Mouse (Mus musculus) monocyte, adult 2 months (primary cell): Measurements from ENCODE around the gene Krtap14.

ENCODE experiments used
- DNase-seq, 2 experiments: peaks; one replicate each; pipeline ENCODE4 v3.0.0; 2022; ENCODE audit warnings: low spot score in 2 of 2, low read depth in 1 of 2

The Krtap14 gene

GRCm38 (mm10) chr16:88826095-88826652 is at the start of gene Krtap14:
TSS of gene Krtap14 (minus strand) at chr16:88826145.
- no peak for DNase-seq

GRCm38 (mm10) chr16:88874169-88874568 is 48.2 kb upstream of the Krtap14 start, which contains the start of gene Krtap19-2:
TSS of gene Krtap19-2 (minus strand) at chr16:88874269.
- DNase-seq, result no peak

GRCm38 (mm10) chr16:88869311-88869710 is 43.4 kb upstream of the Krtap14 start, which contains the start of gene Krtap19-1:
TSS of gene Krtap19-1 (minus strand) at chr16:88869411.
- no peak for DNase-seq

GRCm38 (mm10) chr16:88864887-88865407 is 39.0 kb upstream of the Krtap14 start:
- DNase-seq, result no peak

- DNase-seq, result no peak
Measured at GRCm38 (mm10) chr16:88851450-88851849, 25.5 kb upstream of the Krtap14 start.

- DNase-seq, result no peak
Measured at GRCm38 (mm10) chr16:88848558-88848957, 22.6 kb upstream of the Krtap14 start.

GRCm38 (mm10) chr16:88847363-88847762 is 21.4 kb upstream of the Krtap14 start:
- no peak for DNase-seq

- DNase-seq, result no peak
Measured at GRCm38 (mm10) chr16:88826978-88827377, 1.0 kb upstream of the Krtap14 start.

- no peak for DNase-seq
Measured at GRCm38 (mm10) chr16:88823736-88824135, 2.2 kb downstream of the Krtap14 start.

- DNase-seq, result no peak
Measured at GRCm38 (mm10) chr16:88820066-88820465, 5.9 kb downstream of the Krtap14 start, which contains the start of gene Krtap15. TSS of gene Krtap15 (plus strand) at chr16:88820215.

- no peak for DNase-seq
Measured at GRCm38 (mm10) chr16:88811827-88812226, 14.1 kb downstream of the Krtap14 start, which contains the start of gene Gm20741. TSS of gene Gm20741 (minus strand) at chr16:88812220.

- DNase-seq, result no peak
Measured at GRCm38 (mm10) chr16:88786786-88787185, 39.2 kb downstream of the Krtap14 start.

- no peak for DNase-seq
Measured at GRCm38 (mm10) chr16:88777596-88777995, 48.3 kb downstream of the Krtap14 start, which contains the start of gene Gm5965. TSS of gene Gm5965 (plus strand) at chr16:88777896.

GRCm38 (mm10) chr16:88774106-88774505 is 51.8 kb downstream of the Krtap14 start, which contains the start of gene 2310057N15Rik:
TSS of gene 2310057N15Rik (minus strand) at chr16:88774206.
- DNase-seq, result no peak
